8 mouse cellular contexts compared by ENCODE assay signal in the genomic region with DNA sequence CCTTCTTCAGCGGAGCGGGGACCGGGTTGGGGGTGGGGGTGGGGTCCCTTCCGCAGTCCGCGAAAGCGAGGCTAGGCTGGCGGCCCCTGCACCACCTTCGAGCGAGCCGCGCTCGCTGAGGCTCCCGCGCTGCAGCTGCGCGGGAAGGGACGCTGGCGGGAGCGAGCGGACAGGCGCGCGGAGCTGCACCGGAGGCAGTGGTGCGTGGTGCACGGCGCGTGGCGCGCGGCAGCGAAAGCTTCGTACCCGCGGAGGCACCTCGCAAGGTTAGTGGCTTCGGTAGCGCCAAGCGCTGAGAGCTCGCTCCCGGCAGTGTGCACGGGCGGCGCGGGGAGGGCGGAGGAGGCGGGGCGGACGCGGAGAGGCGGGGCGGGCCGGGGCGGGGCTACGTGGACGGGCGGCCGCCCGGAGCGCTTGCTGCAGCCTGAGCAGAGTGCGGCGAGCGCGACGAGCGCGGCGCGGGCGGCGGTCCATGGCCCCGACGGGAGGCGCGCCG. TPM values are rescaled to one million over a fixed set of nuclear protein-coding genes. Genes with fewer than 3 reads are reported as not detected.
DNase-seq lines count a peak whose midpoint lies in the region; TF ChIP-seq lines count a peak whose summit lies in the region.

A gene (plus strand): TSS at position 417 of the 496 bp plus-strand sequence.

- no peak for TF ChIP-seq CTCF in lung, adult 2 months (IDR thresholded peaks at IDR 0.05; ENCODE audit: insufficient read depth, low read length)

- H3K9ac ChIP-seq in ES-E14 (ENCODE audit: insufficient read depth, low read depth, low read length, poor library complexity, severe bottlenecking): peak within 1 kb of the TSS; percentile 74

- TF ChIP-seq POLR2A in lung, adult 2 months (IDR thresholded peaks at IDR 0.05; ENCODE audit: borderline replicate concordance, extremely low read depth, low read depth, low read length): peak; percentile 59; the same call in 1 of the 2 replicates

- peaks cover 0 to 2% of the 10 kb centered on the region in 2 experiments; a peak in 1 of 4 replicates for H3K4me1 ChIP-seq in ES-E14 (ENCODE audit: control insufficient read depth in 2 of 2, insufficient read depth in 2 of 2, low read length in 2 of 2, poor library complexity in 1 of 2)
- H3K4me1 ChIP-seq in hindbrain, embryonic 10.5 days (replicated peaks): peaks cover 32% of the 10 kb centered on the region
- H3K4me1 ChIP-seq in lung, adult 2 months (ENCODE audit: control insufficient read depth, insufficient read depth, low read length): no peaks in the 10 kb centered on the region; the same call in 1 of the 2 replicates

- peaks cover 79% of the 10 kb centered on the region for H3K27me3 ChIP-seq in hindbrain, embryonic 10.5 days (ENCODE audit: insufficient read depth, poor library complexity, severe bottlenecking)

- under 1% methylated on average over 77 of the region's 77 CpGs for WGBS in hindbrain, embryonic 10.5 days
- under 1% methylated on average over 47 of the region's 77 CpGs for WGBS in lung, adult 2 months

- in situ Hi-C loops in ES-E14 (cut with MboI; ENCODE audit: low sequenced_read_pairs in 2 of 2, unreplicated experiment in 2 of 2): no loop called here

- peak; percentile 34 for DNase-seq in ES-E14 (ENCODE audit: low read depth, low spot score)
- DNase-seq in cerebellum, adult 9-10 months: peak; percentile 82
- DNase-seq in frontal cortex, adult 2 months (ENCODE audit: extremely low spot score in 1 of 2, low spot score in 1 of 2): peak; percentile 75 to 91
- DNase-seq in hindbrain, embryonic 10.5 days (ENCODE audit: low spot score): peak; percentile 80
- DNase-seq in layer of hippocampus, adult 9-10 months (ENCODE audit: low spot score): peak; percentile 42
- peak; percentile 74 for DNase-seq in lung, adult 2 months
- DNase-seq in ovary, adult 18-20 months (ENCODE audit: low spot score): peak; percentile 65
- DNase-seq in testis, postnatal 14 days (ENCODE audit: low spot score): peak; percentile 81

- H3K9me3 ChIP-seq in ES-E14 (ENCODE audit: control insufficient read depth, insufficient read depth, low read depth, low read length): no peaks in the 10 kb centered on the region
- no peaks in the 10 kb centered on the region for H3K9me3 ChIP-seq in hindbrain, embryonic 10.5 days

- no peaks in the 10 kb centered on the region for H3K36me3 ChIP-seq in ES-E14 (ENCODE audit: control insufficient read depth, insufficient read depth, low read length, poor library complexity, severe bottlenecking)
- H3K36me3 ChIP-seq in hindbrain, embryonic 10.5 days: no peaks in the 10 kb centered on the region

- no peak within 1 kb of the TSS for H3K27ac ChIP-seq in ES-E14 (ENCODE audit: insufficient read depth, low read depth, low read length, poor library complexity, severe bottlenecking)
- H3K27ac ChIP-seq in hindbrain, embryonic 10.5 days: peak within 1 kb of the TSS; percentile 84

- H3K4me3 ChIP-seq in ES-E14 (ENCODE audit: insufficient read depth in 1 of 2, low read depth in 1 of 2, low read length in 2 of 2, poor library complexity in 1 of 2, severe bottlenecking in 1 of 2): peak within 1 kb of the TSS; percentile 81 to 90
- peak within 1 kb of the TSS; percentile 78 for H3K4me3 ChIP-seq in hindbrain, embryonic 10.5 days
- H3K4me3 ChIP-seq in lung, adult 2 months (replicated peaks; ENCODE audit: extremely low read depth, low read depth, low read length): peak within 1 kb of the TSS; percentile 91

TF ChIP-seq in ES-E14, 5 proteins besides CTCF, POLR2A, EP300 and RAD21:
- TF ChIP-seq ZNF384 (IDR thresholded peaks at IDR 0.05; ENCODE audit: low read depth, low read length) (no peak), CHD2 (IDR thresholded peaks at IDR 0.05; ENCODE audit: low read depth, low read length) (no peak), ZC3H11A (IDR thresholded peaks at IDR 0.05; ENCODE audit: borderline replicate concordance, low read depth, low read length) (no peak), MAFK (IDR thresholded peaks at IDR 0.05; ENCODE audit: insufficient read depth, low read depth, low read length) (no peak), HCFC1 (IDR thresholded peaks at IDR 0.05; ENCODE audit: borderline replicate concordance, insufficient read depth, low read length) (no peak)

RNA-seq across cellular contexts. Expression of the gene that starts here (rescaled TPM):
- total RNA-seq in ES-E14 (2012; rRNA removed): 0.31 and 0.42 TPM in 2 replicates
- polyA plus RNA-seq in frontal cortex, adult 2 months (2012; rRNA removed): 22.8 TPM in 2 replicates
- 1.9 and 3.4 TPM in 2 replicates for polyA plus RNA-seq in hindbrain, embryonic 10.5 days (2016; fragmentation: Nextera tagmentation; extraction: Ambion mirVana)
- 1.1 and 1.5 TPM in 2 replicates for polyA plus RNA-seq in lung, adult 2 months (2012; rRNA removed)

Comparison
In these comparisons a context has a peak if more than half of its experiments do, and no peak if none do; other contexts are left out.
1. Peak in DNase-seq, H3K4me3 ChIP-seq and H3K9ac ChIP-seq in ES-E14; RNA of the gene not detected or under 1 TPM.